Mouse (Mus musculus): Measurements from ENCODE around the gene H6pd.

Gene H6pd

DNA sequence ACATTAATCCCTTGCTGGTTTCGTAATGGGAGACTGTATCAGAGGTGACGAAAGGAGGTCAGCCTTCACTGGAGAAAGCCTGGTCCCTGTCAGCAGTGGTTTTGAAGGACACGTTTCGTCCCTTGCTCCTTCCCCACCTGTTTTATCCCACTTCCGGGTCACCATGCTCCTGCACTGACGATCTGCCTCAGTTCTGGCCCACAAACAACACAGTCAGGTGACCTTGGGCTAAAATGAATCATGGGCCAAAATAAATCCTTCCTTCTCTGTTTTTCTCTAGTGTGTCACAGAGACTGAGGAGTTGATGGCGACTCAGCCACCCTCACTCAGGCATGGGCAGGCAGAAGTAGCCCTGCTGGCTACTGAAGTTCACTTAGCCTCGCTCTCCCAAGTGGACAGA, 33.5 kb downstream of the H6pd start:
- DNase-seq = no peak

- DNase-seq = no peak
Measured at GRCm38 (mm10) chr4:149971393-149971792, 37.4 kb downstream of the H6pd start.

GRCm38 (mm10) chr4:149968526-149968925, 40.3 kb downstream of the H6pd start:
- no peak for DNase-seq

DNA sequence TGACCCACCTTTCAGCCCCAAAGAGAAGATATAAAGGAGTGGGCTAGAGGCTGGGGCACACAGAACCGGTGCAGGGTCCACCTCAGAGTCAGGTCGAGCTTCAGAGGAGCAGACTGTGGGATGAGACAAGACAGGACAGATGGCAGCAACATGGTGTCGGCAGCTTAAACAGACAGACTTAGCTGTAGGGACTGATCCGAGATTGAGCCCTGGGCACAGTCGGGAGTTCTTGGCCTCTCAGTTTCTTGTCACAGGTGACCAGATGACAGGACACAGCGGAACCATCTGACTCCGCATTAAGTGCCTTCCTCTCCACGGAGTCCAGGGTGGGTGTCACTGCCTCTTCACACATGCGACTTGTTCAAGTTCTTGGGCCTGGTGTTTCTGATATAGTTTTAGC, 41.9 kb downstream of the H6pd start:
- DNase-seq = no peak

- DNase-seq = peak; percentile 65
Measured at GRCm38 (mm10) chr4:149966252-149966651, 42.6 kb downstream of the H6pd start.

DNA sequence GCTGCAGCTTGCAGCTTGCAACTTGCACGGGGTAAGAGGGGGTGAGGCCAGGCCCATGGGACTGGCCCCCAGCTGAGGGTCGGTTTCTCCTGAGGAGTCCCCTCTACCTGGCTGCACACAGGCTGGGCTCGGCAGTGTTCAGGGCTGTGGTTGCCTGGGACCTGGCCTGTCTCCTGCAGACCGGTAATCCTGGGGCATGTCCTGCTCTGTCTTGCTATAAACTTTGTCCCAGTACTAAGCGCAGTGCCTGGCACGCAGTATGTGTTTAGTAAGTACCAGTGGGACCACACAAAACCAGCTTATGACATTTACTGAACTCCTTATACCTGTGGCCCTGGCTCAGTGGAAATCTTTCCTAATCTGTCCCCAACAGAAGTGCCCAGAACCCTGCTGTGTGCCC, 43.2 kb downstream of the H6pd start:
- DNase-seq = no peak

DNA sequence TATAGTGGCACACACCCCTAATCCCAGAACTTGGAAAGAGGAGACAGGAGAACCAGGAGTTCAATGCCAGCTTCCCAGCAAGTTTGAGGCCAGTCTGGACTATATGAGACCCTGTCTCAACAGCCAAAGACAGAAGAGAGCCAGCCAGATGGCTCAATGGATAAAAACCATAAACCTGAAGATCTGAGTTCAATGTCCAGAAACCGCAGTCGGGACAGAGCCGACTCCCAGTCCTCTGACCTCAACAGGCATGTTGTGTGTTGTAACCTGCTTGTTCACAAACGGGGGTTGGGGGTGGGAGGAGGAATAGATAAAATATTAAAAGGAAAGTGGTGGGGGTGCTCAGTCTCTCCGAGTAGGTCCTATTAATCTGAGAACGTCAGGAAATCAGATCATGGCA, 43.6 kb downstream of the H6pd start:
- no peak for DNase-seq

- no peak for DNase-seq
Measured at GRCm38 (mm10) chr4:149964770-149965169, 44.1 kb downstream of the H6pd start.

- DNase-seq = no peak
Measured at GRCm38 (mm10) chr4:149964285-149964684, 44.5 kb downstream of the H6pd start.

- no peak for DNase-seq
Measured at GRCm38 (mm10) chr4:149960391-149960790, 48.4 kb downstream of the H6pd start.

DNA sequence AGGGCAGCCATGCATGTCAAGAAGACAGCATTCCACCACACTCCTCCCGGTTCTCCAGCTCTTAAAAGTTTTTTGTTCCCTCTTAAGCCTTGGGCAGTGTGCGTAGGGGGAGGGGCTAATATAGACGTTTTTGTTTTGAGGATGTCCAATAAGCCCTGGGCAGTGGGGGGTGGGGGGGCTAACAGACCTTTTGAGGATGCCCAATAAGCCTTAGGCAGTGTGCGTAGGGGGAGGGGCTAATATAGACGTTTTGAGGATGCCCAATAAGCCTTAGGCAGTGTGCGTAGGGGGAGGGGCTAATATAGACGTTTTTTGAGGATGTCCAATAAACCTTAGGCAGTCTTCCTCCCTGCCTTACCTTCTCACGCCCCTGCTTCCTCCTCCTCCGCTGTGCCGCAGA, 49.0 kb downstream of the H6pd start:
- no peak for DNase-seq

DNA sequence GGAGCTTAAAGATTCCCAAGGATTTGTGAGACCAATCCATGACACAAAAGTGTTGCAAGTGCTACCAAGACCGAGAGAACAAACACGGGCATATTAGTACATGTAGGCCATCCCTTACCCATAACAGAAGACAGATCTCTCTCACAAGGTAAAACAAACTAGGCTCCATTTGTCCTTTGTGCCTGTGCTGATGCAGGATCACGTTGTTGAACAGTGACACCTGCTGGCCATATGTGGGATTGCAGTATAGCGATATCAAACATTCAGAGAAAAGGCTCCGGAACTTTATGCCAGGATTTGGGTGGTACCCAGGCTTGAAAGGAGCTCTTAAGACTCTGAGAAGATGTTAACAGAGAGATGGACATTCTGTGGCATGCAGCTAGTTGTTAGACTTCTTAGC, 50.3 kb downstream of the H6pd start:
- DNase-seq = peak; percentile 89

GRCm38 (mm10) chr4:149956048-149956447, 52.8 kb downstream of the H6pd start:
- no peak for DNase-seq

DNA sequence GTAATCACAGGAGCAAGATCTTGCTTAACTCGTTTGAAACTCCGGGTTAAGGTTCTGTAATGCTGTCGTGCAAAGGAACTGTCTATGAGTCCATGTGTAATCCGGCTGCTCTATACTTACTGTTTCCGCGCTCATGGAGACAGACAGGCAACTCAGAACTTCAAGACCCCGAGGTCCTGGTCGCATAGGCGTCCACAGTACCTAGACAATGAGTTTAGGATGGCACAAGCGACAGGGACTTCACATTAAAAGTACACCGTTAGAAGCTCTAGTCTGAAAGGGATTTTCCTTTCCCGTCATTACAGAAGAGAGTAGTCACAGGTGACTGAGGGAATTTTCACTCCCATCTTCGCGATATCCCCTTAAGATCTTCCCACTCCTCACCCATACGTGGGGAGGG, 53.2 kb downstream of the H6pd start:
- DNase-seq = no peak

GRCm38 (mm10) chr4:149954893-149955439, 53.9 kb downstream of the H6pd start, which contains the start of gene Spsb1:
Spsb1 (minus strand) TSS chr4:149955043.
- peak; percentile 83 for DNase-seq

GRCm38 (mm10) chr4:149953621-149954481, 55.0 kb downstream of the H6pd start:
- DNase-seq = peak; percentile 60

DNA sequence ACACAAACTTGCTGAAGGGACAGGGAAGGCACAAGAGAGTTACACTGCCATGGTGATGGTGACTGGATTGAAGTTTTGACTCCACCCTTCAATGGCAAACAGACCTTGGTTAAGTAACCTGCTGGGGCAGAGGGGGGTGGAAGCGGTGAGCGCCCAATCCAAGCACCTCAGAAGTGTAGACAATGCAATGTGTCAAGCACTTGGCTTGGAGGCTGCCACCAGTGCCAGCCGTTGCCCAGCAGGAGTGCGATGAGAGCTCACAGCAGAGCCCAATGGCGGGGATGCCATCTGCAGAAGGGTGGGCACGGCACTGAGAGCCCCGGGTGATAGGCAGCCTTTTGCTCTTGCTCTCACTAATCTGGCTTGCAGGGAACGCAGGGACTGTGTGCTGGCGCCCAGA, 56.6 kb downstream of the H6pd start:
- no peak for DNase-seq

DNA sequence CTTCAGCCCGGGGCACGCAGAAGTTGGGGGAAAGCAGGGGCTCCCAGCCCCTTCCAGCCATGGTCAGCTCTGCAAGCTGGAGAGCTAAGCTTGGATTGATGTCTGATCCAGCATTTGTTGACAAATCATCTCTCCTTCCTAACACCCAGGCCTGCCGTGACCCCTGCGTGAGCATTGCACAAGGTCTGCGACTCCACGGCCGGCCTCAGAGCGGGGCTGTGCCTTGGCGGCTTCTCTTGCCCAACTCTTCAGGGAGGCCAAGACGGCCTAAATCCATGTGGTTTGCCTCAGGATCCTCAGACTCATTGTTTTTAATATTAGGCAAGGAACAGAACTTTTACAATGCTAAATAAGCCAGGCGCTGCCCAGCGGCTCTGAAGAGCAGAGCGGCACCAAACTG, 57.6 kb downstream of the H6pd start:
- no peak for DNase-seq

GRCm38 (mm10) chr4:149949691-149950090, 59.1 kb downstream of the H6pd start:
- no peak for DNase-seq

- no peak for DNase-seq
Measured at GRCm38 (mm10) chr4:149948119-149948518, 60.7 kb downstream of the H6pd start.

- no peak for DNase-seq
Measured at GRCm38 (mm10) chr4:149947396-149947795, 61.4 kb downstream of the H6pd start.

GRCm38 (mm10) chr4:149945194-149945593, 63.6 kb downstream of the H6pd start:
- DNase-seq = no peak

GRCm38 (mm10) chr4:149944214-149944613, 64.6 kb downstream of the H6pd start:
- no peak for DNase-seq
